Mouse (Mus musculus) thymus, adult 2 months (tissue): ENCODE data around the gene Dnmt1. TPM values are rescaled to one million over a fixed set of nuclear protein-coding genes. Genes with fewer than 3 reads are reported as not detected.

Source experiments
- DNase-seq: peaks from one replicate; pipeline ENCODE4 v3.0.0; 2021
- H3K27ac ChIP-seq: fragments of 200-500 bp; 2 replicates; pipeline ENCODE4 v1.5.1; 2012; ENCODE audit warnings: low read length, control low read depth; ENCODE audit not compliant: control insufficient read depth, insufficient read depth
- H3K27me3 ChIP-seq: fragments of 200-500 bp; 2 replicates; pipeline ENCODE4 v1.6.1; 2012; ENCODE audit warnings: mild to moderate bottlenecking, low read length, moderate library complexity, mixed read lengths; ENCODE audit not compliant: control insufficient read depth, insufficient read depth
- H3K36me3 ChIP-seq: fragments of 200-500 bp; 2 replicates; pipeline ENCODE4 v1.6.1; 2012; ENCODE audit warnings: mild to moderate bottlenecking, low read length, moderate library complexity; ENCODE audit not compliant: control insufficient read depth, insufficient read depth
- H3K4me1 ChIP-seq: fragments of 200-500 bp; replicated peaks from 2 replicates; pipeline ENCODE4 v1.6.1; 2012; ENCODE audit warnings: low read length; ENCODE audit not compliant: control insufficient read depth, insufficient read depth
- H3K4me3 ChIP-seq: fragments of 200-500 bp; 2 replicates; pipeline ENCODE4 v1.5.1; 2012; ENCODE audit warnings: mild to moderate bottlenecking, low read length, control low read depth, moderate library complexity; ENCODE audit not compliant: control insufficient read depth, insufficient read depth
- CTCF ChIP-seq: fragments of 200-500 bp; IDR thresholded peaks from 2 replicates; pipeline ENCODE4 v1.5.1; 2012; ENCODE audit warnings: mild to moderate bottlenecking, control low read depth, low read length, moderate library complexity, borderline replicate concordance; ENCODE audit not compliant: control insufficient read depth, poor library complexity, insufficient read depth; ENCODE audit errors: extremely low read depth
- POLR2A ChIP-seq: fragments of 200-500 bp; IDR thresholded peaks from 2 replicates; pipeline ENCODE4 v1.6.1; 2012; ENCODE audit warnings: mild to moderate bottlenecking, low read length, control low read depth, moderate library complexity; ENCODE audit not compliant: control insufficient read depth, poor library complexity, insufficient read depth; ENCODE audit errors: extremely low read depth
- WGBS: fragments of 180-500 bp; shearing (Covaris S2); methylation state at CpG from one replicate; pipeline ENCODE4 v1.1.7; 2018; 5-methylcytosine and 5-hydroxymethylcytosine counted together
- polyA plus RNA-seq: library from polyadenylated mRNA; depleted of rRNA; stranded (reverse); fragments of >200 nt; gene quantifications from 2 replicates; pipeline ENCODE4 v1.2.3, GENCODE M21; 2012

Dnmt1 gene
- polyA plus RNA-seq, 1 experiment, result 142 TPM

DNA sequence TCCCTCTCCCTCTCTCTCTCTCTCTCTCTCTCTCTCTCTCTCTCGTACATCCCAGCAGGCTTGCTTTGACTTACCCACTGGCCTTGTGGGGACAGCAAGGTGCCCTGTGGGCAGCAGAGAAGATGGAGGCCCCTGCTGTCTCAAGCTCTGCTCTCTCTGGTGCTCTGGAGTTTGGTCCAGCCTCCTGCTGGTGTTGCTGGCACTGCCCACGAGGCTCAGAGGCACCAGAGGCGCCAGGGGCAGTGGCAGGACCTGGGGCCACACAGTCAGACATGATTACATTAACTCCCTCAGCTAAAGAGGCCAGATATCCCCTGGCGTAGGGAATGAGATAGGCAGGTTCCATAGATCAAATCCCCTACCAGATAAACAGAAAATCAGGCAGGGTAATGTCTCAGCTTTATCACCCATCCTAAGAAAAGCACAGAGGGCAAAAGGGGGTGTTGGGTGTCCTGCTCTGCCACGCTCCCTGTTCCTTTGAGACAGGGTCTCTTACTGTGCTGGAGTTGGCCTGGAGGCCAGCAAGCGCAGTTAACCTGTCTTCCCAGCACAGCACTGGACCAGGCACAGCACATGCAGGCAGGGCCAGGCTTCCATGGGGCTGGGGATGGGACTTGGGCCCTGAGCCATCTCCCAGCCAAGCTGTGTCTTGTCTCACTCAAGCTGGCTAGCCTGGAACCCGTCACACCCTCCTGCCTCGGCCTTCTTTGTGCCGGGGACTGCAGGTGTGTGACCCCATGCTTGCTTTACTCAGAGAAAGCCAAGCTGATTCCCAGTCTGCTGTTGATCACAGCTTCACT is 83.2 kb downstream of the Dnmt1 start:
- Histone ChIP-seq H3K27ac (no peak overlapping the region), H3K36me3 (no peaks in the 10 kb centered on the region), H3K27me3 (no peaks in the 10 kb centered on the region), H3K4me3 (no peak overlapping the region), H3K4me1 (peaks cover 7% of the 10 kb centered on the region)
- WGBS, result 90% methylated on average over 9 of the region's 9 CpGs
- DNase-seq, result no peak
- no peak for TF ChIP-seq CTCF

DNA sequence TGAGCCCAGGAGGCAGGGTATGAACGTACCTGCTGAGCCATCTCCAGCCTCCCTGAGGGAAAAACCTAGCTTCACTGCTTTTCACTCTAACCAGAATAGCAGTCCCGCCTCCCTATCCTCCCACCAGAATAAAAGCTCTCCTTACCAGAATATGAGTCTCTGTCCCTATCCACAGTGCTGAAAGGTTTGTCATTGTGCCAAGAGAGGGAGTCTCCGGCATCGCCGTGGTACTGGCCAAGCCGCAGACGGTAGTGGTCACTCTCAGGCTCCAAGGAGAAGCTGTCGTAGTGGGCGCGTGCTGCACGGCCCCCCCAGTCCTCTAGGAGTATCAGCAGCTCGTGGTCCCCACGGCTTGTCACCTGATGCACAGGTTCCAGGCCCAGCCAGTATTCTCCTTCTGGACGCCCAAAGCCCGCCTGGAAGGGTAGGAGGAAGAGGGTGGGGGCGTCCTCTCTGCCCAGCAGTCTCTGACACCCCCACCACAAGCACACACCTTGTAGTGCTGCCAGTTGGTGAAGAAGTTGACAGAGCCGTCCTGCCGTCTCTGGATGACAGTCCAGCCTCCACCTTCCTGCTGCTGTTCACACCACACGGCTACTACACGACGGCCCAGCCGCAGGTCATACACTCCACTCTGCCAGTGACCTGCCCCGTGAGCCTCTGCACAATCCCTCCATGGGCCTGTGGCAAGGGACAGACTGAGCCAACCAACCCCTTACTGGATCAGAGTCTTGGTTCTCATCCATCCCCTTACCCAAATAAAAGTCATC is 84.5 kb downstream of the Dnmt1 start:
- Histone ChIP-seq H3K4me1 (peaks cover 7% of the 10 kb centered on the region), H3K27ac (no peak overlapping the region), H3K27me3 (no peaks in the 10 kb centered on the region), H3K36me3 (no peaks in the 10 kb centered on the region), H3K4me3 (no peak overlapping the region)
- 94% methylated on average over 23 of the region's 23 CpGs for WGBS
- TF ChIP-seq POLR2A (no peak), CTCF (no peak)
- DNase-seq, result no peak

DNA sequence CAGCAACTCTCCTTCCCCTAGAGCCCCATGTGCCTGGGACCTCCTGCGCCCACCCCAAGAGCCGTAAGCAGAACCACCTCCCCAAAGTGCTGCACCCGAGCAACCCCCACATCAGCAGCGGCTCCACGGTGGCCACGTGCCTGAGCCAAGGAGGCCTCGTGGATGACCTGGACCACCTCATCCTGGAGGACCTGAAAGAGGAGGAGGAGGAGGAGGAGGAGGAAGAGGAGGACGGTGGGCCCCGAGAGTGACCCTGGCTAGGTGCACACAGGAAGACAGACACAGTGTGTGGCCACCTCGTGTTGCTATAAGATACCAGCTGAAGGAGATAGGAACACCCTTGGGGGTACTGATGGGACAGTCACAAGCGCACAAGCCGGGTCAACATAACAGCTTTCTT is 86.2 kb downstream of the Dnmt1 start:
- peaks cover 11% of the 10 kb centered on the region for H3K4me1 ChIP-seq
- no peaks in the 10 kb centered on the region for H3K36me3 ChIP-seq
- 96% methylated on average over 12 of the region's 12 CpGs for WGBS
- no peak overlapping the region for H3K4me3 ChIP-seq
- TF ChIP-seq POLR2A, result no peak
- TF ChIP-seq CTCF, result no peak
- DNase-seq, result no peak
- no peak overlapping the region for H3K27ac ChIP-seq
- no peaks in the 10 kb centered on the region for H3K27me3 ChIP-seq

DNA sequence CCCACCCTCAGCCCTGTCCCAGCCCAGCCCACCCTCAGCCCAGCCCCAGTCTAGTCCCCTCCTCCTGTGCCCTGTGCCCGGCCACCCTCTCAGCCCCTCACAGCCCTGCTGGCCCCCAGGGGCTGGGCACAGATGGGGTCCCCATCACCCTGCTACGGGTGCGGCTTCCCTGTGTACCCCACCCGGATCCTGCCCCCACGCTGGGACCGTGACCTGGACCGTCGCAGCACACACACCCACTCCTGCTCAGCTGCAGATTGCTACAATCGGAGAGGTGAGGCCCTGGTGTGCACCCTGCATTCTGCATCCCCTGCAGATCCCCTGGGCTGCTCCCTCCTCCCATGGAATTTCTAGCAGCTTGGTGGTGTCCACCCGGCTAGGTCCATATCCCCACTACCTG is 86.7 kb downstream of the Dnmt1 start:
- Histone ChIP-seq H3K27me3 (no peaks in the 10 kb centered on the region), H3K4me3 (no peak overlapping the region), H3K4me1 (peaks cover 13% of the 10 kb centered on the region), H3K36me3 (no peaks in the 10 kb centered on the region), H3K27ac (no peak overlapping the region)
- TF ChIP-seq POLR2A (no peak), CTCF (no peak)
- WGBS, result 98% methylated on average over 10 of the region's 10 CpGs
- DNase-seq, result no peak

DNA sequence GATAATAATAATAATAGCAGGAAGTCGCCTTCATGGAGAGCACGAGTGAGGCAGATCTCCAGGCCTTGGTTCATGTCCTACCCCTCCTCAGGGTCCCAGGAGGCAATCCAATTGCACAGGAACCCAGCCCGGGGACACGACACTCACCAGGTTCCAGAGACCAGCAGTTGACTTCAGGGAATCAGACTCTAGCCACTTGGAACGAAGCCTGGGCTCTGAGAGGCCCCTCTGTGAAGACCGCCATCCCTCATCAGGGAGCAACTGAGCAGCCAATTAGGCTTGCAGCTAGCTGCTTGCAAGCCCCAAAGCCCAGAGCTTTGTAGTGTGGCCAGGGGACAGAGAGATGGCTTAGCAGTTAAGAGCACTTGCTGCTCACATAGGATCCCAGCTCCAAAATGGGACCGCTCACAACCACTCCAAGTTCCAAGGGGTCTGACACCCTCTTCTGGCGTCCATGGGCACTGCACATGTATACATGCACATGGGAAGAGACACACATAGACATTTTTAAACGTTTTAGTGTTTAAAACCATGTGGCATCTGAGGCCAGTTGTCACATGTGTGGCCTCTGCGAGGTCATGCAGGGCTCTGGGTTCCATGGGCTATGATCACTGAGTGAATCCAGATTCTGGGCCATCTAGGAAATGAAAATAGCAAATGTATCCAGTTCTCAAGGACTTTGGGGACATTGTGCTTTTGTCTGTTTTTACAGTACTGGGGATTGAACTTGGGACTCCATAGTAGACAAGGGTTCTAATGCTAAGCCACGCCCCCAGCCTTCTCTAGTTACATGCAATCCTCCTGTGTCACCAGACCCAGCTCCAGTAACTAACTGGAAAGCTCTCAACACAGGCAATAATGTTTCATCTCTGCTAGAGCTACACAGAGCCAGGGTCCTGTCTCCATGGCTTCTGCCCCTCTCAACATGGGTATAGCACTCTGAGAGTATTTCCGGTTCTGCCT is 89.2 kb downstream of the Dnmt1 start:
- no peak for DNase-seq
- 93% methylated on average over 12 of the region's 12 CpGs for WGBS
- no peak for TF ChIP-seq CTCF
- TF ChIP-seq POLR2A, result no peak

DNA sequence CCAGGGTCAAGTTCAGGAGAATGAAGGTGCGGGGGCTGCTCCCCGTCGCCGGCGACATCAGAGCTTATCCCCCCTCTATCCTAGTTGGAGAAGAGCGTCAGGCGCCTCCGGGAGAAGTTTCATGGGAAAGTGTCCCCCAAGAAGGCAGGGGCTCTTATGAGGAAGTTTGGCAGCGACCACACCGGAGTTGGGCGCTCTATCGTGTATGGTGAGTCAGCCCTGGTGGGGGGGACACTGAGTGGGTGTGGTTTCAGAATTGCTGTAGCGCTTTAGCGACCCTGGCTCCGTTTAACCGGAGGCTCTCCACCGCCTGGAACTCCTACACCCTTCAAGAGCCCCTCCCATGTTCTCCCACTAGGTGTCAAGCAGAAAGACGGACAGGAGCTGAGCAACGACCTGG is 90.4 kb downstream of the Dnmt1 start:
- WGBS, result 8% methylated on average over 19 of the region's 19 CpGs
- H3K27ac ChIP-seq, result no peak overlapping the region
- TF ChIP-seq POLR2A, result no peak
- no peak for TF ChIP-seq CTCF
- peaks cover 13% of the 10 kb centered on the region for H3K4me1 ChIP-seq
- H3K4me3 ChIP-seq, result peak overlapping the region; percentile 91
- no peak for DNase-seq
- no peaks in the 10 kb centered on the region for H3K36me3 ChIP-seq
- no peaks in the 10 kb centered on the region for H3K27me3 ChIP-seq

More for the DNA sequence above, 89.2 kb downstream of the Dnmt1 start:
- no peak overlapping the region for H3K4me3 ChIP-seq
- H3K27me3 ChIP-seq, result no peaks in the 10 kb centered on the region
- H3K4me1 ChIP-seq, result peaks cover 13% of the 10 kb centered on the region
- H3K27ac ChIP-seq, result no peak overlapping the region
- H3K36me3 ChIP-seq, result no peaks in the 10 kb centered on the region
